Mouse (Mus musculus) adrenal gland, adult 2 months (tissue): Measurements from ENCODE around the gene Ltbr. TPM values are rescaled to one million over a fixed set of nuclear protein-coding genes. Genes with fewer than 3 reads are reported as not detected.

Experiments
- DNase-seq: peaks from one replicate; pipeline ENCODE4 v3.0.0; 2021
- polyA plus RNA-seq: library from polyadenylated mRNA; depleted of rRNA; stranded (reverse); fragments of >200 nt; gene quantifications from 2 replicates; pipeline ENCODE4 v1.2.3, GENCODE M21; 2012
- total RNA-seq, 2 experiments: library from RNA; stranded (reverse); gene quantifications; 2 replicates each; pipeline ENCODE4 v1.2.3; 2021

The Ltbr gene
- total and polyA plus RNA-seq, 3 experiments, result 75.1 to 206 (median 78.7) TPM

DNA sequence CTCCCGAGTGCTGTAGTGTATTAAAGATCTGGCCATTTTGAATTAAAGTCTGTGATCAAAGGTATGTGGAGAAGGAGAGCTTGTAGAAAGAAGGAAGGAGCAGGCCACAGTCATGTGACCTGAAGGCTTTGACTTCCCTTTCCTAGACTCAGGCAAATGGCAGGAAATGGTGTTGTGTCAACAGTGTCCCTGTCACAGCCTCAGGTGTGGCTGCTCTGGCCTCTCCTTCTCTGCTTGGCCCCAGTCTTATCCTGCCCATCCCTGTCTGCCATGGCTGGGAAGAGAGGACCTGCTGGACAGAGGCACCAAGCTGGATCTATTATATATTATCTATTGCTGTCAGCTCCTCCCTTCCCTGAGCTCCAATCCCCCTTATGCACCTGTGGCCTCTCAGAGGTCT is 31.9 kb upstream of the Ltbr start:
- DNase-seq, result no peak

GRCm38 (mm10) chr6:125344866-125345265 is 31.2 kb upstream of the Ltbr start:
- DNase-seq, result no peak

GRCm38 (mm10) chr6:125344084-125344483 is 30.4 kb upstream of the Ltbr start:
- no peak for DNase-seq

DNA sequence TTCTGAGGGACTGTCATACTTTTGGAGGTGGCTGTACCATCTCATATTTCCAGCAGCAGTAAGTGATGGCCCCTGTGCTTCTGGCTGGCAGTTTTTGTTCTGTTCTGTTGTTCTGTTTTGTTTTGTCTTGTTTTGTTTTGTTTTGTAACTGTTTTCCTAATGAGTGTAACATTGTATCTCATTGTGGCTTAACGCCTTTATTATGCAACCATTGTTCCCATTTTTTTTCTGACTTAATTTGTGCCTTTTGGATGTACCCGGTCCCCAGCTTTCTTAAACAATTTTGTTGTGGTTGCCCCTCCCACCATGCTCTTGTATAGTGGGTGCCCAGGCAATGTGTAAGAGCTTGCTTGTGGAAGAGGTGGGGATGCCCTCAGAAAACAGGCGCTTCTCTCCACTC is 28.5 kb upstream of the Ltbr start:
- DNase-seq, result no peak

DNA sequence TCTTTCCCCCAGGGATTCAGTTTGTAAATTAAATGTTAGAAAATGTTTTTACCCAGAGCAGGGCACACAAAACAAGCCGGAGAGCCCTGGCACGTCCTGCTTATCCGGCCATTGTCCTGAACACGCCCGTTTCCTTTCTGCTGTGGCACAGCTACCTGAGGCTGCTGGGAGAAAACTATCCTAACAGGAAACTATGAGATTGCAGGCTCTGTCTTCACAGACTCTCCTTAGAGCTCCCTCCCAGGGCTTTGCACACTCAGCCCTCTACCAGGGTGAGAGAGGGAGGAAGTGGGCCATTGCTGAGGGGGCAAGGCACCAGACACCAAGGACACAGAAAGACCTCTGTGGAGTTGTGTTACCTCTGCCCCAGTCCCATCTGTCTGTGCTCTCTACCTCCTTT is 26.6 kb upstream of the Ltbr start:
- no peak for DNase-seq

DNA sequence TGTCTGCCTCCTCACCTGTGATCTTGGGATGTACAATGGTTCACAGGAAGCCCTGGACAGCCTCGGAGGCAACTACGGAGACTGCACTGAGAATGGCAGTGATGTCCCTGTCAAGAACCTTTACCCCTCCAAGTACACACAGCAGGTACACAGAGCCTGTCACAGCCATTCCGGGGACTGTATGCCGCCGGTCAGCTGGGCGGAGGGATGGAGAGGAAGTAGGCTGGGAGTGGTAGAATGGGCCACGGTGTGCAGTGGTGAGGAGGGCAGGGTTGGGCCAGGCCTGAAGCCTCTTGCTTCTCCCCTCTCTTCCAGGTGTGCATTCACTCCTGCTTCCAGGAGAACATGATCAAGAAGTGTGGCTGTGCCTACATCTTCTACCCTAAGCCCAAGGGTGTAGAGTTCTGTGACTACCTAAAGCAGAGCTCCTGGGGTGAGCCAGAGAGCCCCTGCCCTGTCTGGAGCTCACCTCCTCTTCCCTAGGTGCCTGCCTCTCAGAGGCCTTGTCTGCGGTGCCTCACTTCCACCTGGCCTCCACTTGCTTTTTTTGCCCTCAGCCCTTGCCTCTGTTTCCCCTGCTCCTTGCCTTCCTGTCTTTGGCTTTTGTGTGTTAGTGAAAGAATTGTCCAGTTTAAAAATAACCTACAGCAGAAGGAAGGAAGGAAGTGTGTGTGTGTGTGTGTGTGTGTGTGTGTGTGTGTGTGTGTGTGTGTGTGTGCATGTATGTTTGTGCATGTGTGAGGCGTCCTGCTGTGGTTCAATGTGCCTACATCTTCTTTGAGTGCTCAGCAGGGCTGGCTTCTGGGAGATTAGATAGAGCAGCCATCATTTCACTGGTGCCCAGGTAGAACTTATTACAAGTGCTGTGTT is 25.3 kb upstream of the Ltbr start:
- no peak for DNase-seq

DNA sequence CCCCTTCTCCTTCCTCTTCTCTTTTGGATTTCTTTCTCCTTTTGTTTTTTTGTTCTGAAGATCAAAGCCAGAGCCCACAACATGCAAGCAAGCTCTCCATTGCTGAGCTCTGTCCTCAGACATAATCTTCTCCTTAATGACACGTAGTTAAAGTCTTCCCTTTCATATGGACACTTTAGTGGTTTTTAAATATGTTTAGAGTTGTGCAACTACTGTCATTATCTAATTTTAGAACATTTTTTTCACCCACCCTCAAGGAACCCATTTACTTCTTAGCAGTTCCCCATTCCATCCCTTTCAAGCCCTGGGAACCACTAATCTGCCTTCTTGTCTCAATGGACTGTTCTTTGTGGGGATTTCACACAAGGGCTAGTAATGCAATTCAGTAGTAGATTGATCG is 20.7 kb upstream of the Ltbr start:
- DNase-seq, result no peak

DNA sequence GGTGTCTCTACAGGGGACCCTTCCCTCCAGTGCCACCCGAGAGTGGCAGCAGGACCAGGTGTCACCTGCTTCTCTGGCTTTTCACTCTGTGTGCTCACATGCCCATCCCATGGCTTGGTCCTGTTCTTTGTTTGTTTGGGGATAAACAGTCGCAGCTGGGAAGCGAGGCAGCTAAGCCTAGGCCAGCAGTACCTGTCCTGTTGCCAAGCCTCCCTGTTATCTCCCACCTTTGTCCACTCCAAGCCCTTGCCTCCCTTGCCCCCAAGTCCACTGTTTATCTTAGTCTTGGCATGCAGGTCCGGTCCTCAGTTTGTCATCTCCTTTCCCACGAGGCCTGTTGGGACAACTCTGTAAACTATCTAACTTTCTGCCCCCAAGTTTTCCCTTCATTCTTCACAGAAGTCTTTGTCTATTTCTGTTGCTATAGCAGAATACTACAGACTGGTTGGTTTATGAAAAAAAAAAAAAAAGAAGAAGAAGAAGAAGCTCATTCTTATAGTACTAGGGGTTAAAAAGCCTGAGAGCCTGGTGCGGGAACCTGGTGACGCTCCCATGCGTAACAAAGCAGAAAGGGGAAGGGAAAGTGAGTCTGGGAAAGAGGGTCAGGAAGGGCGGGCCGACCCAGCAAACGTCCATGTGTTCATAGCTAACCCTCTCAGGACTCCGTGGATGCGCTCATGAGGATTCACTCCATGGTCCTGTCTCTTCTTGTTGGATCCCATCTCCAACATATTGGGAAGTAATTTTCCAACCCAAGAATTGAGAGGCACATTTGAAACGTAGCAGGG is 19.6 kb upstream of the Ltbr start:
- no peak for DNase-seq

GRCm38 (mm10) chr6:125330626-125331326 is 17.1 kb upstream of the Ltbr start:
- DNase-seq, result peak; percentile 98

DNA sequence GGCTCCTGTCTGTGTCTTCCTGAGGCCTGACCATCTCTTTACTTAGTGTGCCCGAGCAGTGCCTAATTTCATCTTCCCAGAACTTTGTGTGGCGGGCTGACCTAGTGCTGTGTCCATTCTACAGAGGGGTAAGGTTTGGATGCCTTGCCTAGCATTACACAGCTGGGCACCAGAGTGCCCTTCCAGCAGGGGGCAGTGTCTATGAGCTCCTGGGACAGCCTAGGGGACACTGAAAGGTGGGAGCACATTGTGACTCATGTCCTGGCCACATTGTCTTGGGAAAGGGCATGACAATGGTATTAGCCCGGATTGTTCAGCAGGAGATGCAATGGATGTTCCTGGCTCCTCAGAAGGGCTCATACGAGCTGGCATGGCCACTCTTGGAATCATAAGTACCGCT is 14.6 kb upstream of the Ltbr start:
- DNase-seq, result peak; percentile 69

DNA sequence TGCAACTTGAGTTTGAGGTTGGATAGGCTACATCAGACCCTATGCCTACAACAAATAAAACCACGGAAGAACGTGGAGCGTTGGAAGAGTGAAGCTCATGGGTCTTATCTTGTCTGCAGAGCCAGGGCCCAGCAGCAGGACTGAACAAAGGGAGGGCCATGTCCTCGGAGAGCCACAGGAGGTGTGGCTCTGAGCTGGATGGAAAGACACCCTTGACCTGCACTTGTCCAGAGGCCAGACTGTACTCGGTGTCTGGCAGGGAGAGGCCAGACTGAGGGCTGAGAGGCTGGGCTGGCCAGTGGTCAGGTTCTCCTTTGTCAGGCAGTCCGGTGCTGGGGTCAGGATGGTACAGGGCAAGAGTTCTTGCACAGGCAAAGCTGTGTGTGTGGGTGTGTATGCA is 11.7 kb upstream of the Ltbr start:
- peak; percentile 73 for DNase-seq

GRCm38 (mm10) chr6:125323547-125323946 is 9.9 kb upstream of the Ltbr start:
- DNase-seq, result no peak

DNA sequence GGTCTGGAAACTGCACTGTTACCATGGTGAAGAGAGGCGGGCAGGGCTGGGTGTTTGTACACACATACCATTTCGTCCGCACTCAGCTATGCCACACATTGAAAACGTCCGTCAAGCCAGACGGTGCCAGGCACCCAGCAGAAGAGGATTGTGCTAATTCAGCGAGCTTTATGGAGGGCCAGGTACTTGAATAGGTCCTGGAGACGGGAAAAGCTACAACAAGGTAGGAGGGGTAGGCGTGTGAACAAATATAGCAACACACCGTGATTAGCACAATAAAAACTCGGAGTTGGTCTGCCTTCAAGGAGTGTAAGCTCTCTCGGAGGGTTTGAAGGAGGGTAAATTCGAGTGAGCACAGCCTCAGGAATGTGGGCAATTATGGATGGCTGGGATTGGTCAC is 9.1 kb upstream of the Ltbr start:
- DNase-seq, result no peak

DNA sequence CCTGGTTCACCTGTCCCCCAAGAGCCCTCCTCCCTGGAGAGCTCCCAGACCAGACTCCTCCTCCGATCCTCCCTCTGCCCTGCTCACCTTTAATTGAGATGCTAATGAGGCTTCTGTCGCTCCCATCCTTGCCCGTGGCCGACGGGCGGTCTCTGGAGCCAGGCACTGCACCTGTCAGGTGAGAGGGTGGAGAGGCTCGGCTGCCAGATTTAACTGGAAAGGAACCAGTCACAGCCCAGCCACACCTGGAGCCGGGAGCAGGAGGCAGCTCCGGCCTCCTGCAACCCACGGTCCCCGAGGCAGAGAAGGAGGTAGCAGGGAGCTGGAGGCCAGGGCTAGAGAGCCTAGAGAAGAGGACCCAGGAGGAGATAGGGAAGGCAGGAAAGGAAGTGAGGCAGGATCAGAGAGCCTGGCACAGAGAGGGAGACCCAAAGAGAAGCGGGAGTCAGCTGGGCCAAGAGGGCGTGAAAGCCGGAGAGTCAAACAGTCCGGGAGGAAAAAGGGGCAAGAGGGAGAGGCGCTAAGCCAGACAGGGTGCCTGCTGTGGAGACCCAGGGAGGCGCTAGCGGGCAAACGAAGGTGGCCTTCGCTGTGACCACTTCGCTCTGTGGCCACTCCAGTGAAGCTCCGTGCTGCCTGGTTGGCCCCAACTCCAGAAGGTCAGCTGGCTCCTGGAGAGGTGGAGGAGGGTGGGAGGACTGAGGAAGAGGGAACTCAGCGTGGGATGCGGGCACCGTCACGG is 7.6 kb upstream of the Ltbr start:
- DNase-seq, result no peak

DNA sequence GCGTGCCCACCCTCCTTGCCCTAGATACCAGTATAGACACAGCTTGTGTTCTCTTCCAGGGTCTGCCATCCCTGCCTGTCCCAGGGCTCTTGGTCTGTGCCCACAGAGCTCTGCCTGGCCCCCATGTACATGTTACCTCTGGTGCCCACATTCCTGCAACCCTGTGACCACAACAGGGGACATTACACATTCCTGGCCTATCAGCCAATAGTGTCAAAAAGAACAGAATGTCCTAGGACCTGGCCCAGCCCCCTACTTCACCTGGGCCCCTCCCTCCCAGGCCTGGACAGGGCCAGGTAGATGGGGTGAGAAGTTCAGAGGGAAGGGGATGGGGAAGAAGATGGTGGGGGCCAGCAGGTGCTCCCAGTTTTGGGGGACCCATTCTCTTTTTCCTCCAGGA is 6.6 kb upstream of the Ltbr start, which contains the start of gene Scnn1a:
Gene Scnn1a (plus strand): TSS at position 337 of the 400 bp plus-strand sequence.
- no peak for DNase-seq

GRCm38 (mm10) chr6:125319919-125320296 is 6.2 kb upstream of the Ltbr start:
- no peak for DNase-seq

DNA sequence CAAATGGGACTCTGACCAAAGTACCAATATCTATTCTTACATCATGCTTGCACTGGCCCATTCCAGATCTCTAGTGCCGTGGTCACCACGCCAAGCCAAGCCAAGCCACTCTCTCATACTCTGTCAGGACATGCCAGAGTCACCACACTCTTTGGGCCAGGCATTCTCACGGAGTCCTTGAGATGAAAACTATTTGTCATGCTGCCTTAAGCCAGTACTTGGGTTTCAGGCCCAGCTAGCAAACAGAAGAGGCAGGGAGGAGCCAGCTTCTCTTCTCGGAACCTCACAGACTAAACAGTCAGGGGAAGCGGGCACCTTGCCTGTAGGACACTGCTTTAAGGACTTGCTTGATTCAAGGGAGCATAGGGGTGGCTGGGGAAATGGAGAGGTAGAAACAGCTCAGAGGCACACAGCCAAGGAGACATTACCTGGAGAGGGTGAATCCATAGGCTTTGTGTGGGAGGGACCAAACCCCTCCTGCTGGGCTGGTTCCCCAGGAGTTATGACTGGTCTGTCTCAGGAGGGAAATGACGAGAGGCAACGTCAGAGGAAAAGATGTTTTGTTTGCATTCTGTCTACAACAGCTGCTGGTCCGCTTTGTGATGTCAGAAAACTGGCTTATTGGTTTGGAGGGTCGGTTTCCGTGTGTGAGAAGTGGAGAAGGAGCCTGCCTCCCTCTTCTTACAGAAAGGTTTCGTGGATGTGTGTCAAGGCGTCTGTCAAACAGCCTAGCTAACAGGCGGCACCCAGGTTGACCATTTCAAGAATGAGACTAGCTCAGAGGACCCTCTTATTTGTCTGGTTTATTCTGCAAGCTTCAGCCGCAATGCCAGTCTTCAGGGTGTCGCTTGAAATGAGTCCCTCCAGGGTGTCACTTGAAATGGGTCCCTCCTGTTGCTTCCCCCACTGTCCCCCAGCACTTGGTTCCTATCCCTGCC is 5.6 kb upstream of the Ltbr start:
- DNase-seq, result peak; percentile 85

DNA sequence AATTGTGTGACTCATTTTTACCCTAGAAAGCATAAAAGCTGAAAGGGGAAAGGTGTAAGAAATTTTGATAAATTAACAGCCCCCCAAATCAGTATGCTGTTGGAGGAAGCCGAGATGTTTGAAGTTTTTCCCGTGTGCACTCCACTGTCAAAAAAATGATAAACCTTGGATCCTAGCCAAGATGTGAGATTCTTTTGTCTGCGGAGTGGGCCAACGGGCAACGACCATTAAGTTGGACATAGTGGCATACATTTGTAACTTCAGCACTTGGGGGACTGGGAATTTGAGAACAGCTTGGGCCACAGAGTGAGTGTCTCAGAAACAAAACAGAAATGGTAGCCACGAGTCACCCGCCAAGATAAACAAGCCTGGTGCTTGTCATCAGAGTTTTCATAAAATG is 3.4 kb upstream of the Ltbr start:
- DNase-seq, result no peak

GRCm38 (mm10) chr6:125314746-125315145 is 1.1 kb upstream of the Ltbr start:
- DNase-seq, result no peak

GRCm38 (mm10) chr6:125314231-125314563 is 512 bp upstream of the Ltbr start:
- no peak for DNase-seq
